Mouse (Mus musculus): ENCODE measurements at regions not wholly inside any gene's neighbourhood (a gene's known extent, or its start where the extent isn't known, plus 50 kb on each side); places are given as distances from the start of the nearest gene placed in this dataset.

GRCm38 (mm10) chr6:105021174-105021573, 528.6 kb downstream of the Cntn6 start:
- TF ChIP-seq POLR2A (IDR thresholded peaks at IDR 0.05; ENCODE audit: extremely low read depth, insufficient read depth, low read length) (no peak), CTCF (IDR thresholded peaks at IDR 0.05; ENCODE audit: extremely low read depth, insufficient read depth, low read length) (no peak)
